In genomic region chr9:20520531-20521210, GRCm38 (mm10) we compare ENCODE assay signal across 8 mouse cellular contexts. TPM values are rescaled to one million over a fixed set of nuclear protein-coding genes. Genes with fewer than 3 reads are reported as not detected.
DNase-seq lines count a peak whose midpoint lies in the region; ATAC-seq lines count a peak whose summit lies in the region.

No protein-coding gene starts in this region.

- H3K9ac ChIP-seq in heart, embryonic 12.5 days: peak overlapping the region; percentile 96
- peak overlapping the region; percentile 95 for H3K9ac ChIP-seq in embryonic facial prominence, embryonic 11.5 days (replicated peaks; ENCODE audit: low read length)

- H3K27me3 ChIP-seq in heart, embryonic 12.5 days (replicated peaks): no peaks in the 10 kb centered on the region
- no peaks in the 10 kb centered on the region for H3K27me3 ChIP-seq in embryonic facial prominence, embryonic 11.5 days (ENCODE audit: control insufficient read depth, insufficient read depth, low read length)
- no peaks in the 10 kb centered on the region for H3K27me3 ChIP-seq in limb, embryonic 10.5 days (ENCODE audit: low read depth, poor library complexity, severe bottlenecking)

- peaks cover 24% of the 10 kb centered on the region for H3K36me3 ChIP-seq in heart, embryonic 12.5 days
- H3K36me3 ChIP-seq in embryonic facial prominence, embryonic 11.5 days (replicated peaks; ENCODE audit: control insufficient read depth, insufficient read depth, low read depth, low read length): no peaks in the 10 kb centered on the region
- peaks cover 38% of the 10 kb centered on the region for H3K36me3 ChIP-seq in limb, embryonic 10.5 days

- H3K9me3 ChIP-seq in heart, embryonic 12.5 days (replicated peaks): no peaks in the 10 kb centered on the region
- H3K9me3 ChIP-seq in embryonic facial prominence, embryonic 11.5 days (replicated peaks; ENCODE audit: control insufficient read depth, low read length): no peaks in the 10 kb centered on the region
- no peaks in the 10 kb centered on the region for H3K9me3 ChIP-seq in limb, embryonic 10.5 days (replicated peaks)

- H3K4me1 ChIP-seq in heart, embryonic 12.5 days (replicated peaks): peaks cover 21% of the 10 kb centered on the region
- no peaks in the 10 kb centered on the region for H3K4me1 ChIP-seq in embryonic facial prominence, embryonic 11.5 days (ENCODE audit: control insufficient read depth, insufficient read depth, low read length)
- peaks cover 18% of the 10 kb centered on the region for H3K4me1 ChIP-seq in limb, embryonic 10.5 days

- DNase-seq in heart, adult 11 months: no peak
- DNase-seq in CD4-positive, CD25-positive, alpha-beta regulatory T cell, adult 2 months (ENCODE audit: low read depth, low spot score): peak; percentile 13
- DNase-seq in embryonic facial prominence, embryonic 11.5 days (ENCODE audit: low spot score): peak; percentile 52
- DNase-seq in limb, embryonic 10.5 days (ENCODE audit: low spot score): no peak
- DNase-seq in retina, embryonic 14.5 days (ENCODE audit: low spot score): peak; percentile 44
- no peak for DNase-seq in right cerebral cortex, postnatal 36 days (ENCODE audit: low spot score in 2 of 2)

- no peak for ATAC-seq in heart, embryonic 12.5 days (ENCODE audit: insufficient number of reproducible peaks, low FRiP score)
- no peak for ATAC-seq in embryonic facial prominence, embryonic 11.5 days (replicated peaks; ENCODE audit: insufficient number of reproducible peaks, low FRiP score, low TSS enrichment, low read depth)
- no peak for ATAC-seq in megakaryocyte progenitor cell, adult 5-6 weeks (replicated peaks; ENCODE audit: poor library complexity)

- peak overlapping the region; percentile 95 for H3K4me3 ChIP-seq in heart, embryonic 12.5 days
- H3K4me3 ChIP-seq in embryonic facial prominence, embryonic 11.5 days (ENCODE audit: low read depth, low read length): peak overlapping the region; percentile 82
- H3K4me3 ChIP-seq in limb, embryonic 10.5 days: peak overlapping the region; percentile 95

- peak overlapping the region; percentile 73 for H3K4me2 ChIP-seq in heart, embryonic 12.5 days
- peak overlapping the region; percentile 72 for H3K4me2 ChIP-seq in embryonic facial prominence, embryonic 11.5 days (ENCODE audit: low read depth, low read length)

- under 1% methylated on average over 17 of the region's 17 CpGs for WGBS in heart, embryonic 12.5 days
- WGBS in embryonic facial prominence, embryonic 11.5 days: 0% methylated on average over 17 of the region's 17 CpGs
- under 1% methylated on average over 17 of the region's 17 CpGs for WGBS in limb, embryonic 10.5 days

- H3K27ac ChIP-seq in heart, embryonic 12.5 days (ENCODE audit: poor library complexity, severe bottlenecking): peak overlapping the region; percentile 97
- peak overlapping the region; percentile 88 for H3K27ac ChIP-seq in embryonic facial prominence, embryonic 11.5 days (replicated peaks; ENCODE audit: low read depth, low read length)
- peak overlapping the region; percentile 99 for H3K27ac ChIP-seq in limb, embryonic 10.5 days

RNA-seq across cellular contexts. Expression of gene Zfp266, which starts 0.5 kb away (rescaled TPM):
- polyA plus RNA-seq in heart, embryonic 12.5 days (2016; fragmentation: Nextera tagmentation; extraction: Ambion mirVana): 62.1 and 62.2 TPM in 2 replicates
- polyA plus RNA-seq in embryonic facial prominence, embryonic 11.5 days (2014; fragmentation: Nextera tagmentation; extraction: Ambion mirVana): 147 and 154 TPM in 2 replicates
- polyA plus RNA-seq in limb, embryonic 10.5 days (2016; fragmentation: Nextera tagmentation; extraction: Ambion mirVana): 128 and 162 TPM in 2 replicates
- total RNA-seq in megakaryocyte progenitor cell, adult 5-6 weeks (2015): 40.6 and 48.8 TPM in 2 replicates
- total RNA-seq in megakaryocyte progenitor cell, adult 5-6 weeks (2017): 34.6 and 43.3 TPM in 2 replicates

RNA-seq across cellular contexts. Expression of gene Zfp426, which starts 28.1 kb away (rescaled TPM):
- polyA plus RNA-seq in heart, embryonic 12.5 days (2016; fragmentation: Nextera tagmentation; extraction: Ambion mirVana): 12.4 and 14.0 TPM in 2 replicates
- 30.9 and 32.6 TPM in 2 replicates for polyA plus RNA-seq in embryonic facial prominence, embryonic 11.5 days (2014; fragmentation: Nextera tagmentation; extraction: Ambion mirVana)
- polyA plus RNA-seq in limb, embryonic 10.5 days (2016; fragmentation: Nextera tagmentation; extraction: Ambion mirVana): 17.7 and 23.6 TPM in 2 replicates
- 20.2 and 22.4 TPM in 2 replicates for total RNA-seq in megakaryocyte progenitor cell, adult 5-6 weeks (2015)
- 22.5 and 28.4 TPM in 2 replicates for total RNA-seq in megakaryocyte progenitor cell, adult 5-6 weeks (2017)

Comparison
In these comparisons a context has a peak if more than half of its experiments do, and no peak if none do; other contexts are left out.
1. DNase-seq: peak in CD4-positive, CD25-positive, alpha-beta regulatory T cell, adult 2 months (single experiment), embryonic facial prominence, embryonic 11.5 days (single experiment) and retina, embryonic 14.5 days (single experiment); none in heart, adult 11 months (single experiment), limb, embryonic 10.5 days (single experiment) and right cerebral cortex, postnatal 36 days (0 of 2).
2. Peak in every context shown above with its lines, with median percentiles within 50 percentile points of each other: H3K27ac ChIP-seq and H3K4me3 ChIP-seq.